Mouse (Mus musculus) erythroblast, adult 5-6 weeks (primary cell): ENCODE results near the gene E130218I03Rik. TPM values are rescaled to one million over a fixed set of nuclear protein-coding genes. Genes with fewer than 3 reads are reported as not detected.
A peak's percentile ranks its signal among the peaks of the same experiment; 100 is the strongest.
"Not testable (repeated sequence)": the region's sequence is repeated elsewhere in the genome, so short reads cannot be mapped to it uniquely, and the experiment has no call there.

ENCODE experiments used
- ATAC-seq: replicated peaks from 2 replicates; pipeline ENCODE4 v1.8.0; 2016; ENCODE audit warnings: moderate number of reproducible peaks, mild to moderate bottlenecking, moderate TSS enrichment, inconsistent platforms; ENCODE audit not compliant: poor library complexity, low FRiP score, severe bottlenecking
- total RNA-seq, 2 experiments: library from RNA; stranded (forward) in 1 of 2; stranded (reverse) in 1 of 2; fragments of 150-400 nt in 1 of 2; fragments of 200-764, 138-1000 nt in 1 of 2; gene quantifications; 2 replicates each; pipeline versions ENCODE4 v1.2.3 to v1.2.4; 2015 to 2017; ENCODE audit warnings: low replicate concordance in 2 of 2

Gene E130218I03Rik
- total RNA-seq, 2 experiments from 2014 or later: not detected

DNA sequence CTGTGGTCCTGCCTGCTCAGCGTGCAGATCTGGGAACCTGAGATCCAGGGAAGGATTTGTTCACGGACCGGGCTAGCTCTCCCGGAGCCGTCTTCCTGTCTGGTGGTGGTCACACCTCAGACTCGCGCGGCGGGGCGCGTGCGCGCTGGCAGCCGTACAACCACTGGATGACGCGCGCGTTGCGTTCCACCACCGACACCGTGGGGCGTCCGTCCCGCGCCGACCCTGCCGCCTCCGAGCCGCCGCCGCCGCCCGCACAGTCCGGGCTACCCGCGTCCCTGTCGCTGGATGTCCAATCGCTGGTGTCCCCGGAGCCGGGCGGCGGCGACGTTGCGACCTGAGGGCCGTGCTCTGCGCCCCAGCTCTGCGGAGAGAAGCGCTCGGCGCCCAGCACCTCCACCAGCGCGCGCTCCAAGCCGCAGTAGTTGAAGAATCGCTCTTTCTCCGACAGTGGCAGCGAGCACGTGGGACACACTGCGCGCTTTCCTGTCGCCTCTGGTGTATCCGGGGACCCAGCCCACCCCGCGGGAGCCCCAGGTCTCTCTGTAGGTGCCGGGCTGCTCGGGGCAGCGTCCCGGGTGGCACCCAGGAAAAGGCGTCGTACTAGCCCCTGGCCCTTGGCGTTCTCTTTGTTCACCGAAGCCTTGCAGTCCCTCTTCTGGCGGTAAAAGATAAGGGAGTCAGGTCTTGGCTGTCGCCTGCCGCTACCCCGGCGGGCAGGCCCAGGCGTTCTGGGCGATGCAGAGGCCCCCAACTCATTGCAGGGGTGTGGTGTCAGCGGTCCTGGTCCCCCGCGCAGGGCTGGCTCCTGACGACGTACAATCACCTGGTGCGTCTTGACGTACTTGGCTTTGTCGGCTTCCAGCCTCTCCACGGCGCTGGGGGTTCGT is 8.0 kb downstream of the E130218I03Rik start:
- no peak for ATAC-seq

DNA sequence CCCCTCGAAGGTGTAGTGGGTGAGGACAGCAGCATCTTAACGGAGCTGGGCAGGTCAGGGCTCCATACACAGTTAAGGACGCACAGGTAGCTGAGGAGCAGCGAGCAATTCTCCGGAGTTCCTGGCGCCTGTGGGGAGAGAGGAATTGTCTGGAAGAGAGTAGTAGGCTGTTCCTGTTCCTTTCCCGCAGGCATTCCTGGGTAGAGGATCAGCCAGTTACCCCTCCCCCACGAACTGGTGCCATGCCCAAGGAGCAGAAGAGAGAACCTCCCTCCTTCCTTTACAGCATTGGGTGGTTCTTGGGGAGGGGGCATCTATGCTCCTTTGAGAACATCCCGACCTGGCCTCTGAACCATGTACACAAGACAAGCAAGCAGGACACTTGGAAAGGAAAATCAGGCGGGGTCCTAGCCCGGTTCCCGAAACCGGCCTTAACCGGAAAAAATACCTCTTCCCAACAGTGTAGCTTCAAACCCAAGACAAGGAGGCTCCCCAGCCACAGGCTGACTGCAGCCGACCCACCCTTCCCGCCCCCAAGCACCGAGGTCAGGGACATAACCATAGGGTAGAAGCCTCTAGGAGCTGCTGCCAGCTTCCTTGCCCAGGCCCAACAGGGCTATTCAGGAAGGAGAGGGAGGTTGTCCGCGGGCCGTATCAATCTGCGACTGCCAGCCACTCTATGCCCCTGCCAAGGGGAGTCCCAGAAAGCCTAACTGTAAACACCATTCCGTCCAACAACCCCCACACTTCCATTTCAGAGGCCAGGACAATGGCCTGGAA is 8.9 kb downstream of the E130218I03Rik start:
- ATAC-seq: no peak

DNA sequence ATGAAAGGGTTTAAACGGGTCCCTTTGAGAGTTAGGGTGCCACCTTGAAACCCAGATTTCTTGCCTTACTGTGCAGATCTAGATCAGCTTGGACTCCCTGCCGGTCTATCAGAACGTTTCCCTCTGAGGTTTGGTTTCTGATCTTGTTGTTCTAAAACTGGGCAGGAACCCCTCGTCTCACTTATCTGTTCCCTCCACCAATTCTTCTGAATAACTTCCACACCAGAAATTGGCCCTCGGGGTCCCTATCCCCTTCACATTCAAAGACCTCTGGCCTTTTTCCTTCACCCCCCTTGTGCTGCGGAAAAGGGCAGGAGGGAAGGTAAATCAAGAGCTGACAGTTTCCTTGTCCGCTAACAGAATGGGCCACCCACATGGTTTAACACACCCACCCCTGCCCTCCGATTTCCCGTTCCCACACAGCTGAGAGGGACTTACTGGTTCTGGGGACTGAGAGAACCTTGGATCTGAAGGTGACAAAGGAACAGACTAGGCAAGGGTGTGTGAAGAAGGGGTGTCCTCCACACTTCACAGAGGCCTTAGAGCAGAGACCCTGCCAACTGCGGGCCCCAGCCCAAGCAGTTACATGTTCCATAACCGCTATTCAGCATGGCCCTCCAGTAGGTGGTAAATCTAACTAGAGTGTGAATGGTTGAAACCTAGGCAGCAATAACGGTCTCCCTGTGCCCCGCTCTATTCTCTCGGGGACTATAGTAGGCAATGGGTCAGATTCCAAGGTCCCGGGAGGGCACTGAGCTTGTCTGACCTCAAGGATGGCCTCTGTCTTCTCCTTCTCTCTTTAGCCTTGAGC is 9.7 kb downstream of the E130218I03Rik start:
- ATAC-seq: no peak

DNA sequence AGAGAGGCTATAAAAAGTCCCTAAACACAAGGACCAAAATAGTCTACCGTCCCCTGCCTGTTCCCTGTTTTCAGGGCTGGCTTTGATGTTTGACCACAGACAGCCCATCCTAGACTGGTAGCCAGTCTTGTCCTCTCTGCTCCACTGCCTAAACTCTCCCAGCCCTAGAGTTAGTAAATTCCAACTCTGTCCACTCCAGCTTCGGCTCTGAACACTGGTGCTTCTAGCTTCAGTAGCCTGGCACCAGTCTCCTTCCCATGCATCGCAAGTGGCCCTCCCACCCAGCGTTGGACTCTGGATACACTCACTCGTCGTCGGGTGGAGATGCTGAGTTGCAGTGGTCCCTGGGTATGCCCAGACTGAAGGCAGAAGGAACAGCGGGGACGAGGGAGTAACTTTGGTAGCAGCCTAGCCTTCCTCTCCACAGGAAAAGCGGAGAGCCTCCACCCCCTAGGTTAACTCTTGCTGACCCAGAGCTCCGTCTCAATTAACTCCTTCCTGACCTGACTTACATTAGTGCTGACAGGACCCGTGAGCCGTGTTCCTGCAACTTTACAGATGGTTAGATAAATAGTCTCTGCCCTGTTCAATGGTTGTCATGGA is 10.4 kb downstream of the E130218I03Rik start, which contains the start of gene Grrp1:
Gene Grrp1, minus strand, starts transcription at position 385 of the 603 bp plus-strand sequence.
- no peak for ATAC-seq

DNA sequence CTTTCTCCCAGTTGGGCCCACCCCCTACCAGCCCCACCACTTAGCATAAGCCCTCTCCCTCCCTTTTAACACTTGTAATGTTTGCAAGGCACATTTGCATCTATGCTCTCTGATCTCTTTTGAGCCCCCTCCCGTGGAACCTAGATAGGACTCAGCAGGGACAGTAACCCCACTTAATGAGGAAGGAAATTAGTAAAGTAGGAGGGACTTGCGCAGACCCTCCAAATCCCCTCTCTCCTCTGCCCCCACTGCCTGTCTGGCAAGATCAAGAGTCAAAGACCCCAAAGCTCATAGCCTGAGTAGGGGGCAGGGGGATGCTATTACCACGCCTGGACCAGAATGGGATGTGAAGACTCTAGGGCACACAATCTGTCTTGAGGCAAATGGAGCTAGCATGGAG is 11.4 kb downstream of the E130218I03Rik start:
- ATAC-seq: no peak

DNA sequence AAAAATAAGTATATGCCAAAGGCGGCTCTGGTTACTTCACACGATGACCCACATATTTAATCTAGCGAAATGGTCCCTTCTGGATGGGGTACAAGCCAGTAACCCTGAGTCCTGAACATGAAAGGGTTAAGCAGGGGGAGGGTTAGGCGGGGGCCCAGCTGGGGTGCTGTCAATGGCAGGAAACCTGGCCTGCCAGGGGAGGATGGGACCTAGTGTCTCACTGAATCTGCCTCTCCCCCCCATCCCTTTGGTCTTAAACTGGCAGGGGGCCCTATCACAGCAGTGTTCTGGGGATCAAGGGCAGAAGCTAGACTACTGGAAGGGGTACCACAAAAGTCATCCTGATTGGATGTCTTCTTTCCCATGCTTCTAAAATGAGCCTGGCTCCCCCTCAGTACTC is 12.4 kb downstream of the E130218I03Rik start:
- ATAC-seq: no peak

DNA sequence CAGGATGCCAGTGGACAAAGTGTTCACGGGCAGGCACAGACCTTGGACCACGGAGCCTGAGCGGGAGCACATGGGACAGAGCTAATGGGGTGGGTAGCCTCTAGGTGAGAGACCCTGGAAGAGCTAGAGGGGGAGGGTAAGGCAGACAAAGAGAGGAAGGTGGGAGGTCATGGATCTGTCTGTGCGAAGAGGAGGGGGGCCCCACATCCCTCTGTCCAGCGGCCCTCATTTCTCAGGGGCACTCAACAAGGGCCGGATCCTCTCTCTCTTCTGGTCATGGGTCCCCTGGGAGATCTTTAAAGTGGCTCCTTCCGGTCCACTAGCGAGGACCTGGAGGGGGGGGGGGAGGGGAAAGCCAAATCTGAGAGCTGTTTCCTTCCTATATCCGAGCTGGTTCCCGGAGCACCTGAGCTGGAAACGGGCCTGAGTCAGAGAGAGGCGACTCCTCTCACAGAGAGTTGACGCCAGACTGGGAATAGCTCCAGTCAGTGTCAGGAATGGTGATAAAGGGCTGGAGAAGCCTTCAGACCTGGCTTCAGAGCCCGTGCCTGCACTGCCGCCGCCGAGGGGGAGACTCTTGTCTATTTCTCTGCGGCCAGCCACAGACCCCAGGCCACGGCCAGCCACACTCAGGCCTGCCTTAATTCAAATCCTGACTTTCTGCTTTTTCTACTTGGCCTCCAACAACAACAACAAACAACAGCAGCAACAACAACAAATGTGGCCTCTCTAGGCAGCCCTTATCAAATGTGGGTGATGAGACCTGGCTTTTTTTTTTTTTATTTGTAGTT is 13.1 kb downstream of the E130218I03Rik start:
- ATAC-seq: no peak

DNA sequence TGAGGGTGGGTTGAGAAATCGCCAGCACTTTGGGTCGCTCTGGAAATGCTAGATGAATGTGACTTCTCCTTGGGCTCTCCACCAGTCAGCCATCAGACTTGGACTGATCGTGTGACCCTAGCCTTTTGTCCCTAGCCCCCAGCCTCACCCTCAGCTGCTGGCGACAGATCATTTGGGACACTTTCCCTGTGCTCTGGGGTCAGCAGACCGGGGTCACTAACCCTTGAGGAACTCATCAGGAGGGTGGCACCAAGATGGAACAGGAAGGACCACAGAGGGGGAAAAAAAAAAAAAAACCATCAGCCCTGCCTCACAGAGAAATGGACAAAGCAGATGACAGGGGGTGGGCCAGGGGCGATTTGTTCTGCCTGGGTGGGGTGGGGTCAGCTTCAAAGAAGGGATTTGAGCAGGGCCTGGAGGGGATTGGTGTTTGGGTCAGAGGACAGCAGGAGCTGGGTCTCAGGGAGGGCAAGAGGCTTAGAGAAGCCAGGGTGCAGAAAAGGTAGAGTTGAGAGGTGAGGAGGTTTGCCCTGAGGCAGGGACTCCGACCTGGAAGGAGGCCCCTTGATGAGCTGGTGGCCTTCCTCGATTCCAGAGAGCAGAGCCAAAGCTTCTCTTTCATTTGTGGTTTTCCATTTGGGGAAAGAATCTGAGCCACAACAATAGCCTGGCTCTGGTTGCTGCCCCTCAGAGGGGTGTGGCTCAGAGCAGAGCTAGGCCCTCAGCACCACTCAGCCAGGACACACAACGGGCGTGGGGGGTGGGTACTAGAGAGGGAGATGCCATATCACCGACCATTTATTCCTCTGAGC is 13.9 kb downstream of the E130218I03Rik start:
- ATAC-seq: no peak

DNA sequence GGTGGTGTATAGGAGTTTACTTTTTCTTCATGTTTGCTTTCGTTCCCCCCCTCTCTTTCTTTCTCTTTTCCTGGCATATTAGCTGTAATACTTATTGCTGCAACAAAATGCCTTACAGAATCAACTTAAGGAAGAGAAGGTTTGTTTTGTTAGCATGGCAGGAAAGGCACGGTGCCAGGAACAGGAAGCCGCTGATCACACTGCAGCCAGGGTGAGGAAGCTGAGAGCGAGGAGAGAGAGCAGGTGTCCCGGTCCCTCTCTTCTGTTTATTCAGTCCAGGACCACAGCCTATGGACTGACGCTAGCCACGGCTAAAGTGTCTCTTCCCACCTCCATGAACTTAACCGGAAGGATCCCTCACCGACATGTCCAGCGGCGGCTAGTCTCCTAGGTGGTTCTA is 14.9 kb downstream of the E130218I03Rik start:
- no peak for ATAC-seq

DNA sequence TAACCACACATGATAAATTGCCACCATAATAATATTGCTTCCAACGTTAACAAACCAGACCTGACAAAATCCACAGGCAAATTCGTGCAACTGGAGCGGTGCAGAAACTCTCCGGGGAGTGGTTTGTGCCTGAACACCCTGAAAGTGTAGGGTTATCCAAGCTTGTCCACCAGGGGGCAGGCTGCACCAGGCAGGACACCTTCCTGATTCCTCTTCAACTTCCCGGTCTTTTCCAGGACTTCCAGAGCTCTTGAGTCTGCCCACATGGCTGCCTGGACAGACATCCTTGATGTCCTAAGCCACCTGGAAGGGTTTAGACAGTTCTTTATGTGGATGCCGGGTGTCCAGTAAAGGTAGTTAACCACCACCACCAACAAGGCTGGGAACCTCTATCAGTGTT is 19.7 kb downstream of the E130218I03Rik start:
- ATAC-seq: peak; percentile 72

DNA sequence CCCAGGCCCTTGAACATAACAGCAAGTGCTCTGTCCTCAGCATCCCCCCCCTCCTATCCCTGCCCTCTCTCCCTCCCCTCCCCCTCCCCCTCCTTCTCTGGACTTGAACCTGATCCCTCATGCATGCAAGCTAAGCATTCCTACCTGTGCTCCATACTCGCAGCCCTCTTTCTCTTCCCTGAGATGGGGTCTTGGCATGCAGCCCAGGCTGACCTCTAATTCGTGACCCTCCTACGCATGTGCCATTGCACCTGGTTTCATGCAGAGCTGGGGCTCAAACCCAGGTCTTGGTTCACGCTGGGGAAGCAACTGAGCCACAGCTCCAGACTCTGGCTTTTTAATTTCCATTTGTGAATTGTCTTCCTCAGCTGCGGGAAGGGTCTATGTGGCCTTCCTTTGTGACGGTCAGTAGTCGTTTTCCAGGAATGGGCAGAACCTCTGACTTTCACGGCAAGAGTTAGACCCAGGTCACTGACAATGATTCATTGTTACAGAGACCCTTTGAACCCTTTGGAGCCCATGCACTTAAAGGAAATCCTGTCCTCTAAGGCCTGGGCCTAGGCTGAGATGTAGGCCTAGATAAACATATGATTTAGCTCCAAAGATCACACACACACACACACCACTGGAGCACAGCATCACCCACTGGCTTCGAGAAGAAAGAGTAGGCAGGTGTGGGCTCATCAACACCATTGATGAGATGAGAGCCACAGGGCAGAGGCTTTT is 22.6 kb downstream of the E130218I03Rik start:
- no peak for ATAC-seq

DNA sequence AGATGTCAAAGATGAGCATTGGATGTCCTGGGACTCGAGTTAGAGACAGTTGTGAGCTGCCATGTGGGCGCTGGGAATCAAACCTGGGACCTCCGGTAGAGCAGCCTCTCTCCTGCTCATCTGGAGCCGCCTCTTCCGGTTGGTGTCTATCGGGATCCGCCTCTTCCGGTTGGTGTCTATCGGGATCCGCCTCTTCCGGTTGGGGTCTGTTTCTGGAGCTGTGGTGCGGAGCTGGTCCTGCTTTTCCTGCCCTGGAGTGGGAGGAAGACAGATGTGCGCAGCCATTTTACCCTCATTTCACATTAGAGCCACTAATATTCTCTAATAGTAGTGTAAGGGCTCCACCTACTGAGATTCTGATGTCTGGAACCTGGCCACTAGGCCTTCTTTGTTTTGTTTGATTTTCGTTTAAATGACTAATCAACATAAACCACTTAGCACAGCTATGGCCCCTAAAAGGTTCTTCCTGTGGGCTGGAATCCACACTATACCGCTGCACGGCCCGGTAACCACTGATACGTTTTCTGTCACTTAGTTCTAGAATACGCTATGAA is 24.7 kb downstream of the E130218I03Rik start:
- ATAC-seq: no peak

DNA sequence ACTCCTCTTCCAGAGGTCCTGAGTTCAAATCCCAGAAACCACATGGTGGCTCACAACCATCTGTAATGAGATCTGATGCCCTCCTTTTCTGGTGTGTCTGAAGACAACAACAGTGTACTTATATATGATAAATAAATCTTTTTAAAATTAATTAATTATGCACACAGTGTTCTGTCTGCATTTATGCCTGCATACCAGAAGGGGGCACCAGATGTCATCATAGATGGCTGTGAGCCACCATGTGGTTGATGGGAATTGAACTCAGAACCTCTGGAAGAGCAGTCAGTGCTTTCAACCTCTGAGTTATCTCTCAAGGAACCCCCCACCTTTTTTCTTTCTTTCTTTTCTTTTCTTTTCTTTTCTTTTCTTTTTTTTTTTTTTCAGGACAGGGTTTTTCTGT is 26.2 kb downstream of the E130218I03Rik start:
- ATAC-seq: not testable (repeated sequence)

DNA sequence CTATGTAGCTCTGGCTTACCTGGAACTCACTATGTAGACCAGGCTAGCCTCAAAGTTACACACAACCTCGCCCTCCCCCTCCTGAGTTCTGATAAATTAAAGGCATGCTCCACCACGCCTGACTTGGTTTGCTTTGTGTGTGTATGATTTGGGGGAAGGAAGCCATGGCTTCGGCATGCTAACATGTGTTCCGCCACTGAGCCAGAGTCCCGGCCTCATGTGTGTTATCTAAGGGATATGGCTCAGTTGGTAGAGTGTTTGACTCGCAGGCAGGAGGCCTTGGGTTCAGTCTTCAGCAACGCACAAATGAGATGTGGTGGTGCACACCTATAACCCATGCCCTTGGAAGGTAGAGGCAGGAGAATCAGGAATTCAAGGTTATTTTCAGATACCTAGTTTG is 28.5 kb downstream of the E130218I03Rik start:
- ATAC-seq: no peak

DNA sequence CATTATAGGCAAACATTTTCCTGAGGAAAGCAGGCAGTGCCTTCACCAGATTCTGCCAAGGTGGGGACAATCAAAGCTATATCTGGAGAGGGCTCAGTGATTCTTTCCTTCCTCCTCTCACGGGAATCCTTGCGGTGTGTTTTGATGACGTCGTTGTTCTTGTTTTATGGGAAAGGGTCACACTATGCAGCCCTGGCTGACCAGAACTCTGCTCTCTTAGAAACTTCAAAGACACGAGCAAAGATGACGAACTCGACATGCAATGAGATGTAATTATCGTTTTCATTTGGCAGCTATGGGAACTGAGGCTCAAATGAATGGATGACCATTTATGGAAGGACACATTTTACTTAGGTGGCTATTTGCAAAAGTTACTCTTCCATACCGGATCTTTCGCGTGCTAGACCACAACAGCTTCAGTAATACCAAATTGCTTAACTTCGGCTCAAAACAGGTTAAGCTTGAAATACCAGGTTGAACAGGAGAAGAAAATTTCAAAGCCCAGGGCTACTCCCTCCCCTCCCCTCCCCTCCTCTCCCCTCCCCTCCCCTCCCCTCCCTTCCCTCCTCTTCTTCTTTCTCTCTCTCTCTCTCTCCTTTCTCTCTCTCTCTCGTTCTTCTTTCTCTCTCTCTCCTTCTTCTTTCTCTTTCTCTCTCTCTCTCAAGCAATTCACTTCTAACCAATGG is 29.4 kb downstream of the E130218I03Rik start:
- ATAC-seq: no peak
